Mouse (Mus musculus): ENCODE data around the gene Sh3bp5.

Sh3bp5 gene

GRCm38 (mm10) chr14:31337406-31337805 is 98.5 kb downstream of the Sh3bp5 start:
- DNase-seq (ENCODE audit: low spot score) = no peak

GRCm38 (mm10) chr14:31336369-31337155 is 99.3 kb downstream of the Sh3bp5 start, which contains the start of gene Capn7:
Gene Capn7 (plus strand): TSS chr14:31336638.
- peak; percentile 99 for DNase-seq (ENCODE audit: low spot score)

- no peak for DNase-seq (ENCODE audit: low spot score)
These were observed 100.1 kb downstream of the Sh3bp5 start for GRCm38 (mm10) chr14:31335765-31336164.

GRCm38 (mm10) chr14:31330957-31331356 is 104.9 kb downstream of the Sh3bp5 start:
- no peak for DNase-seq (ENCODE audit: low spot score)

GRCm38 (mm10) chr14:31329741-31330140 is 106.1 kb downstream of the Sh3bp5 start:
- DNase-seq (ENCODE audit: low spot score) = no peak

- no peak for DNase-seq (ENCODE audit: low spot score)
These were observed 108.2 kb downstream of the Sh3bp5 start for GRCm38 (mm10) chr14:31327681-31328080.

- no peak for DNase-seq (ENCODE audit: low spot score)
These were observed 108.7 kb downstream of the Sh3bp5 start for GRCm38 (mm10) chr14:31327196-31327595.

- no peak for DNase-seq (ENCODE audit: low spot score)
These were observed 109.1 kb downstream of the Sh3bp5 start for GRCm38 (mm10) chr14:31326770-31327169.

- DNase-seq (ENCODE audit: low spot score) = no peak
These were observed 110.3 kb downstream of the Sh3bp5 start for GRCm38 (mm10) chr14:31325551-31325950.

- DNase-seq (ENCODE audit: low spot score) = no peak
These were observed 111.0 kb downstream of the Sh3bp5 start for GRCm38 (mm10) chr14:31324851-31325250.

GRCm38 (mm10) chr14:31323849-31324792 is 111.8 kb downstream of the Sh3bp5 start, which contains the start of gene Dnah1:
Gene Dnah1 (minus strand): TSS chr14:31323896.
- DNase-seq (ENCODE audit: low spot score) = peak; percentile 56

- DNase-seq (ENCODE audit: low spot score) = no peak
These were observed 112.7 kb downstream of the Sh3bp5 start for GRCm38 (mm10) chr14:31323189-31323588.

- no peak for DNase-seq (ENCODE audit: low spot score)
These were observed 113.7 kb downstream of the Sh3bp5 start for GRCm38 (mm10) chr14:31322191-31322590.

- no peak for DNase-seq (ENCODE audit: low spot score)
These were observed 114.7 kb downstream of the Sh3bp5 start for GRCm38 (mm10) chr14:31321181-31321580.

- no peak for DNase-seq (ENCODE audit: low spot score)
These were observed 116.3 kb downstream of the Sh3bp5 start for GRCm38 (mm10) chr14:31319546-31319945.

GRCm38 (mm10) chr14:31317754-31318153 is 118.1 kb downstream of the Sh3bp5 start:
- DNase-seq (ENCODE audit: low spot score) = no peak

- no peak for DNase-seq (ENCODE audit: low spot score)
These were observed 119.3 kb downstream of the Sh3bp5 start for GRCm38 (mm10) chr14:31316613-31317012.

GRCm38 (mm10) chr14:31313192-31313591 is 122.7 kb downstream of the Sh3bp5 start:
- no peak for DNase-seq (ENCODE audit: low spot score)

Measured in embryo, embryonic 10 days (tissue).